Mouse (Mus musculus): Measurements from ENCODE around the gene Lin37. TPM values are rescaled to one million over a fixed set of nuclear protein-coding genes. Genes with fewer than 3 reads are reported as not detected.

The Lin37 gene
- total RNA-seq, 2 experiments from 2014 or later, result 8.7 to 9.0 TPM

GRCm38 (mm10) chr7:30515003-30515760, 44.5 kb downstream of the Lin37 start:
- DNase-seq (ENCODE audit: low spot score), result no peak

DNA sequence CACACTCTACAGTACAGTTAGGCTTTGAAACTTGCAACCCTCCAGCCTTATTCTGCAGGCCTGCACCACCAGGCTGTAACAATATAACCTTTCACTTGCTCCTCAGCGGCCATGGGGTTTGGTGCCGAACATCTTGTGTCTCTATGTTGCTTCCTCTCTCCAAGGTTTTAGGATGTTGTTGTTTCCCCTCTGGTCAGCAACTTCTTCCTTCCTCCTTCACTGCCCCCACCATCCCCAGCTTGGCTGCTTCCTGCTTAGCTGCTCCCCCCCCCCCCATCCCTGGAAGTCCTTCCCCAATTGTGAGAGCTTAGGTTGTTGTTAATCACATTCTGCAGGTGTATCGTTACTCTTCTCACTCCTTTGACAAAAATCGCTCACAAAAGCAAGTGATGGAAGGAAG, 51.6 kb downstream of the Lin37 start:
- DNase-seq (ENCODE audit: low spot score), result no peak

Small RNAs within 50 kb of the gene (microRNA-seq; reads per million reads assigned to microRNA genes)
- gene Gm38670 (1.7 reads per million), gene Mir3569 (not detected)

Other genes with a start within 250 kb of the Lin37 start
- 1 to 10 TPM; 2.0 to 2.1 TPM for gene Syne4, start 245.0 kb downstream of the Lin37 start, total RNA-seq (2021)
- gene E130208F15Rik, start 238.1 kb downstream of the Lin37 start, total RNA-seq (2021), result under 1 TPM; 0.59 TPM
- 1 to 10 TPM; 6.5 to 7.6 TPM for gene Sdhaf1, start 235.9 kb downstream of the Lin37 start, total RNA-seq (2021)
- gene Lrfn3, start 197.1 kb downstream of the Lin37 start, total RNA-seq (2021), result 1 to 10 TPM; 4.7 to 5.3 TPM
- gene Tyrobp, start 146.1 kb downstream of the Lin37 start, total RNA-seq (2021), result 1 to 10 TPM; 3.3 to 6.3 TPM
- gene Hcst, start 140.0 kb downstream of the Lin37 start, total RNA-seq (2021), result not detected
- under 1 TPM in 1 of 2 experiments, not detected in 1; 0.11 TPM for gene Nfkbid, start 138.1 kb downstream of the Lin37 start, total RNA-seq (2021)
- 1 to 10 TPM in 1 of 2 experiments, under 1 TPM in 1; 0.82 to 1.4 TPM for gene Aplp1, start 114.3 kb downstream of the Lin37 start, total RNA-seq (2021)
- not detected for gene Kirrel2, start 102.1 kb downstream of the Lin37 start, total RNA-seq (2021)
- not detected for gene Nphs1, start 101.5 kb downstream of the Lin37 start, total RNA-seq (2021)
- not detected for gene Prodh2, start 66.2 kb downstream of the Lin37 start, total RNA-seq (2021)
- gene Arhgap33, start 24.8 kb downstream of the Lin37 start, total RNA-seq (2021), result under 1 TPM; 0.27 to 0.47 TPM
- 1,000 to 10,000 TPM; 1,641 to 2,096 TPM for gene Hspb6, start 7.7 kb downstream of the Lin37 start, total RNA-seq (2021)
- 1 to 10 TPM; 5.1 to 8.0 TPM for gene Proser3, start 7.5 kb downstream of the Lin37 start, total RNA-seq (2021)
- gene U2af1l4, start 3.5 kb upstream of the Lin37 start, total RNA-seq (2021), result 10 to 100 TPM; 50.9 to 53.6 TPM
- 1 to 10 TPM; 1.0 to 1.3 TPM for gene Gm49396, start 3.5 kb upstream of the Lin37 start, total RNA-seq (2021)
- gene Psenen, start 3.8 kb upstream of the Lin37 start, total RNA-seq (2021), result 100 to 1,000 TPM; 122 to 132 TPM
- 1 to 10 TPM in 1 of 2 experiments, under 1 TPM in 1; 0.82 to 1.4 TPM for gene Igflr1, start 5.6 kb upstream of the Lin37 start, total RNA-seq (2021)
- 10 to 100 TPM; 12.5 to 12.9 TPM for gene Kmt2b, start 28.9 kb upstream of the Lin37 start, total RNA-seq (2021)
- not detected for gene Zbtb32, start 39.1 kb upstream of the Lin37 start, total RNA-seq (2021)
- gene Upk1a, start 53.0 kb upstream of the Lin37 start, total RNA-seq (2021), result not detected
- gene Cox6b1, start 66.3 kb upstream of the Lin37 start, total RNA-seq (2021), result 1,000 to 10,000 TPM; 2,016 to 2,070 TPM
- gene Etv2, start 76.0 kb upstream of the Lin37 start, total RNA-seq (2021), result not detected
- 10 to 100 TPM; 37.6 to 40.7 TPM for gene Rbm42, start 90.5 kb upstream of the Lin37 start, total RNA-seq (2021)
- gene Haus5, start 105.2 kb upstream of the Lin37 start, total RNA-seq (2021), result 1 to 10 TPM; 2.6 to 3.8 TPM
- gene Pmis2, start 111.8 kb upstream of the Lin37 start, total RNA-seq (2021), result 1 to 10 TPM; 2.8 to 3.9 TPM
- gene 2200002J24Rik, start 139.1 kb upstream of the Lin37 start, total RNA-seq (2021), result not detected
- gene Atp4a, start 152.4 kb upstream of the Lin37 start, total RNA-seq (2021), result under 1 TPM in 1 of 2 experiments, not detected in 1; 0.07 TPM
- 100 to 1,000 TPM; 215 to 233 TPM for gene Tmem147, start 169.7 kb upstream of the Lin37 start, total RNA-seq (2021)
- gene Gapdhs, start 183.8 kb upstream of the Lin37 start, total RNA-seq (2021), result not detected
- gene Sbsn, start 191.6 kb upstream of the Lin37 start, total RNA-seq (2021), result 1 to 10 TPM; 2.8 to 4.9 TPM
- under 1 TPM; 0.46 to 0.97 TPM for gene Dmkn, start 203.9 kb upstream of the Lin37 start, total RNA-seq (2021)
- 1 to 10 TPM in 1 of 2 experiments, not detected in 1; 2.1 TPM for gene Krtdap, start 228.1 kb upstream of the Lin37 start, total RNA-seq (2021)